Mouse (Mus musculus) small intestine, adult 2 months (tissue): Measurements from ENCODE around the gene Cbln3. TPM values are rescaled to one million over a fixed set of nuclear protein-coding genes. Genes with fewer than 3 reads are reported as not detected.

Source experiments
- H3K27ac ChIP-seq: fragments of 200-500 bp; 2 replicates; pipeline ENCODE4 v1.5.1; 2012; ENCODE audit warnings: low read depth, low read length, control low read depth, inconsistent platforms; ENCODE audit not compliant: insufficient read depth
- H3K27me3 ChIP-seq: fragments of 200-500 bp; 2 replicates; pipeline ENCODE4 v1.6.1; 2012; ENCODE audit warnings: mild to moderate bottlenecking, moderate library complexity, low read length, inconsistent platforms; ENCODE audit not compliant: control insufficient read depth, insufficient read depth
- H3K36me3 ChIP-seq: fragments of 200-500 bp; 2 replicates; pipeline ENCODE4 v1.6.1; 2012; ENCODE audit warnings: mild to moderate bottlenecking, low read length, control low read depth, inconsistent platforms; ENCODE audit not compliant: control insufficient read depth, insufficient read depth
- H3K4me1 ChIP-seq: fragments of 200-500 bp; 2 replicates; pipeline ENCODE4 v1.6.1; 2012; ENCODE audit warnings: low read length, inconsistent platforms, mixed read lengths; ENCODE audit not compliant: control insufficient read depth, insufficient read depth, insufficient read length
- H3K4me3 ChIP-seq: fragments of 200-500 bp; 2 replicates; pipeline ENCODE4 v1.5.1; 2012; ENCODE audit warnings: low read depth, mild to moderate bottlenecking, control low read depth, inconsistent platforms, low read length, moderate library complexity
- CTCF ChIP-seq: fragments of 200-500 bp; IDR thresholded peaks from 2 replicates; pipeline ENCODE4 v1.5.1; 2012; ENCODE audit warnings: low read depth, mild to moderate bottlenecking, control low read depth, inconsistent platforms, low read length, moderate library complexity, mixed read lengths; ENCODE audit not compliant: insufficient replicate concordance, insufficient read length; ENCODE audit errors: extremely low read depth
- POLR2A ChIP-seq: fragments of 200-500 bp; IDR thresholded peaks from 2 replicates; pipeline ENCODE4 v1.6.1; 2012; ENCODE audit warnings: low read depth, mild to moderate bottlenecking, control low read depth, inconsistent platforms, low read length, moderate library complexity
- WGBS: fragments of 180-500 bp; shearing (Covaris S2); methylation state at CpG from one replicate; pipeline ENCODE4 v1.1.7; 2018; 5-methylcytosine and 5-hydroxymethylcytosine counted together
- polyA plus RNA-seq: library from polyadenylated mRNA; depleted of rRNA; stranded (reverse); fragments of >200 nt; gene quantifications from 2 replicates; pipeline ENCODE4 v1.2.3, GENCODE M21; 2012

The Cbln3 gene
- polyA plus RNA-seq, 1 experiment, result 0.56 TPM

- Histone ChIP-seq H3K4me1 (0 out of 2 replicates have a peak, but pooled peaks cover 4% of the 10 kb centered on the region), H3K4me3 (peak overlapping the region; percentile 67), H3K36me3 (no peaks in the 10 kb centered on the region), H3K27me3 (no peaks in the 10 kb centered on the region), H3K27ac (peak overlapping the region; percentile 35; the same call in 1 of the 2 replicates)
- TF ChIP-seq POLR2A (no peak), CTCF (no peak)
- 54% methylated on average over 4 of the region's 4 CpGs for WGBS
Observed at GRCm38 (mm10) chr14:55855101-55855561, 29.1 kb downstream of the Cbln3 start.

GRCm38 (mm10) chr14:55854406-55855100, 29.6 kb downstream of the Cbln3 start:
- 21% methylated on average over 9 of the region's 9 CpGs for WGBS
- H3K27ac ChIP-seq, result peak overlapping the region; percentile 47
- H3K4me1 ChIP-seq, result 0 out of 2 replicates have a peak, but pooled peaks cover 4% of the 10 kb centered on the region
- H3K4me3 ChIP-seq, result peak overlapping the region; percentile 67
- no peak for TF ChIP-seq CTCF
- no peak for TF ChIP-seq POLR2A
- no peaks in the 10 kb centered on the region for H3K36me3 ChIP-seq
- no peaks in the 10 kb centered on the region for H3K27me3 ChIP-seq

- 5% methylated on average over 32 of the region's 33 CpGs for WGBS
- H3K27me3 ChIP-seq, result no peaks in the 10 kb centered on the region
- H3K4me3 ChIP-seq, result peak within 1 kb of the TSS; percentile 67
- H3K36me3 ChIP-seq, result no peaks in the 10 kb centered on the region
- no peak for TF ChIP-seq CTCF
- TF ChIP-seq POLR2A, result no peak
- peak within 1 kb of the TSS; percentile 47 for H3K27ac ChIP-seq
- H3K4me1 ChIP-seq, result 0 out of 2 replicates have a peak, but pooled peaks cover 4% of the 10 kb centered on the region
Observed at GRCm38 (mm10) chr14:55853621-55854285, 30.4 kb downstream of the Cbln3 start, which contains the start of gene Nynrin. Gene Nynrin, plus strand, starts transcription at chr14:55854010.

- TF ChIP-seq CTCF (no peak), POLR2A (no peak)
- Histone ChIP-seq H3K27me3 (no peaks in the 10 kb centered on the region), H3K27ac (no peak overlapping the region), H3K4me1 (0 out of 2 replicates have a peak, but pooled peaks cover 4% of the 10 kb centered on the region), H3K4me3 (no peak overlapping the region), H3K36me3 (no peaks in the 10 kb centered on the region)
- 38% methylated on average over 11 of the region's 11 CpGs for WGBS
Observed at GRCm38 (mm10) chr14:55852646-55853551, 31.3 kb downstream of the Cbln3 start.

DNA sequence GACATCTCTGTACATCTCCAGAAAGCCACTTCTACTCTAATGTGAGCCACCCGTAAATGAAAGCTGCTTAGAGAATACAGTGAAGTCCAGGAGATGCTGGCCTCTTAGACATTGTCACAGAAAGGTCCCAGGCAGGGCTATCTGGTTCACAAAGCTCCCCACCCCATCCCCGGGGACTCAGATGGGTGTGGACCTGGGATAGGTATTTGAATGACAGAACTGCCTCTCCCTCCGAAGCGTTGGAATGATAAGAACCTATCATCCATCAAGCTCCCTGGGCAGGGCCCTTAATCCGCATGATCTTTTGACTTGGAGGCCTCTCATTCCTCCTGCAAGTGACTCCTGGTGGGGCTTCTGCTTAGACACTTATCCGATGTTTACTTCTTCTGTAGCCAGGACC, 33.3 kb downstream of the Cbln3 start:
- Histone ChIP-seq H3K4me1 (0 out of 2 replicates have a peak, but pooled peaks cover 4% of the 10 kb centered on the region), H3K27me3 (no peaks in the 10 kb centered on the region), H3K27ac (no peak overlapping the region), H3K36me3 (no peaks in the 10 kb centered on the region), H3K4me3 (no peak overlapping the region)
- no peak for TF ChIP-seq POLR2A
- TF ChIP-seq CTCF, result no peak
- 48% methylated on average over 6 of the region's 6 CpGs for WGBS

- H3K27ac ChIP-seq, result no peak overlapping the region
Observed at GRCm38 (mm10) chr14:55845506-55846294, 38.5 kb downstream of the Cbln3 start.

More at GRCm38 (mm10) chr14:55845506-55846294, 38.5 kb downstream of the Cbln3 start:
- H3K4me3 ChIP-seq, result no peak overlapping the region
- no peaks in the 10 kb centered on the region for H3K4me1 ChIP-seq
- no peaks in the 10 kb centered on the region for H3K36me3 ChIP-seq
- no peak for TF ChIP-seq POLR2A
- no peak for TF ChIP-seq CTCF
- WGBS, result 70% methylated on average over 9 of the region's 9 CpGs
- no peaks in the 10 kb centered on the region for H3K27me3 ChIP-seq
